In genomic region chr14:121973114-121973513, GRCm38 (mm10) we compare ENCODE assay signal across 14 mouse cellular contexts. TPM values are rescaled to one million over a fixed set of nuclear protein-coding genes. Genes with fewer than 3 reads are reported as not detected.
"Had no signal": no experiment of that assay in that cellular context is flagged by ENCODE, and none has a peak within 500 bp of the region (broad histone marks: within the 10 kb centered on the region; RNA-seq: fewer than 3 reads in every experiment).

No protein-coding gene starts in this region.

- H3K27me3 ChIP-seq: megakaryocyte, embryonic 14.5 days; midbrain, embryonic 12.5 days; neural tube, embryonic 12.5 days; stomach, embryonic 15.5 days had no signal

- DNase-seq: lung, adult 18-20 months; lung, embryonic 14.5 days; lung, postnatal 10 days; midbrain, embryonic 14.5 days; right cerebral cortex, postnatal 14 days; thymus, adult 2 months; thymus, postnatal 25 days had no signal

- H3K9me3 ChIP-seq: midbrain, embryonic 12.5 days; neural tube, embryonic 12.5 days; stomach, embryonic 15.5 days had no signal

- H3K4me1 ChIP-seq: midbrain, embryonic 12.5 days; neural tube, embryonic 12.5 days; stomach, embryonic 15.5 days had no signal

- ATAC-seq: midbrain, embryonic 16.5 days had no signal

- H3K36me3 ChIP-seq: neural tube, embryonic 12.5 days had no signal

- H3K27ac ChIP-seq: macrophage; midbrain, embryonic 12.5 days; neural tube, embryonic 12.5 days; stomach, embryonic 15.5 days; stomach, postnatal 0 days had no signal

- H3K9ac ChIP-seq: lung, embryonic 14.5 days; midbrain, embryonic 12.5 days; neural tube, embryonic 12.5 days; stomach, embryonic 15.5 days had no signal

- H3K4me3 ChIP-seq: megakaryocyte, embryonic 14.5 days; midbrain, embryonic 12.5 days; neural tube, embryonic 12.5 days; stomach, embryonic 15.5 days had no signal

- H3K4me2 ChIP-seq: lung, embryonic 14.5 days; midbrain, embryonic 12.5 days; neural tube, embryonic 12.5 days; stomach, embryonic 15.5 days had no signal

RNA-seq across cellular contexts. Expression of gene Gpr18, which starts 57.5 kb away (rescaled TPM):
- polyA plus RNA-seq: midbrain, embryonic 14.5 days had no signal
